Mouse (Mus musculus) ovary, adult 18-20 months (tissue): ENCODE measurements around the gene Vrk3.
"Not testable (repeated sequence)": the region's sequence is repeated elsewhere in the genome, so short reads cannot be mapped to it uniquely, and the experiment has no call there.

Experiments used
- DNase-seq: peaks from one replicate; pipeline ENCODE4 v3.0.0; 2022; ENCODE audit warnings: low spot score, mixed read lengths

The Vrk3 gene

DNA sequence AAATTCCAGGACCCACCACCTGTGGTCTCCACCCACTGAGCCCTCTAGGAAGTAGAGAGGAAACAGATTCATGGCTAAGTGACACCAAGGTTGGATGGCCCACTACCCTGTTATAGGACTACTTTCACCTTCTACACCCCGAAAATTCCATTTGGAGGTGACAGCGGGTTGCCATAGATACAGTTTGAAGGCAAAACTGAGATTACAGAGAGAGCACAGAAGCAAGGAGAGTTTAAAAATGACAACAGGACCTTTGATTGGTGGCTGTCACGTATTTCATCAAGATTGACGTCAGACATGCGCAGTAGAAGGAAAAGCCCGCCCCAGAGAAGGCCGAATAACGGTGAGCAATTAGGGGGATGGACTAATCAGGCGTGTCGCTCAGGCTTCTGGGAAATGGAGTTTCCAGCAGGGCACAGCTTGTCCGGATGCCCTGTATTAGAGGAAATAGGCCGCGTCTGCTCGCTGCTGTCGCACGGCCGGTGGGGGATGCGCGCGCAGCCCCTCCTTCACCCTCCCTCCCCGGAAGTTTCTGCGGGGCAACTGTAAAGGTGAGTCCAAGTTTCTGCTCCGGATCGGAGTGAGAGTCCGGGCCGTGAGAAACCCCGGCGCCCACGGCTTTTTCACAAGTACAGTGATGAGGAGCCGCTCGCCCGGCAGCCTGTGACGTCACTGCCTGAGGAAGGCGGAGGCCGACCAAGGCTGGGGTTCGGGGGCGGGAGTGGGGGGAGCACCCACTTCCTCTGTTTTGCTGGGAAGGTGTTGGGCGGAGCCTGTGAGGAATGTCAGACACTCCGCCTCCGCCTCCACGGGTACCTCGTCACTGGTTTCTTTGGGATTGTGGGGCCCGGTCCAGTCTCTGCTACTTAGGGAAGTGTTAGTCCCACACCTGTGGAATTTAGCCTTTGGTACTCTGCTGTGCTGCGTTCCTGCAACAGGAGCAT, at the start of gene Vrk3:
TSS of gene Vrk3 (plus strand) at position 313 of the 944 bp plus-strand sequence.
- DNase-seq = peak; percentile 96

GRCm38 (mm10) chr7:44701921-44702320, 46.3 kb upstream of the Vrk3 start:
- DNase-seq = no peak

GRCm38 (mm10) chr7:44702985-44703384, 45.2 kb upstream of the Vrk3 start:
- no peak for DNase-seq

DNA sequence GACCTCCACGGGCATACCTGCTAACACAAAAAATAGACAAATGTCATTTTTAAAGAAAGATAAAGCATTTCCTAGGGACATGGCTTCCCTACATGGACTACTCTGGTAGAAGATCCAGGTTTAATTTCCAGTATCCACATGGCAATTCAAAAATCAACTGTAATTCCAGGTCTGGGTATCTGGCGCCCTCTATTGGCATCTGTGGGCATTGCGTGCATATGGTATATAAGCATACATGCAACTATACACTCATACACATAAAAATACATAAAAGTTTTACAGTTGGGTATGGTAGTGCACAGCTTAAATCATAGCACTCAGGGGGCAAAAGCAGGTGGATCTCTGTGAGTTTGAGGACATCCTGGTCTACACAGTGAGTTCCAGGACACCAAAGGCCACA, 43.9 kb upstream of the Vrk3 start:
- DNase-seq = no peak

DNA sequence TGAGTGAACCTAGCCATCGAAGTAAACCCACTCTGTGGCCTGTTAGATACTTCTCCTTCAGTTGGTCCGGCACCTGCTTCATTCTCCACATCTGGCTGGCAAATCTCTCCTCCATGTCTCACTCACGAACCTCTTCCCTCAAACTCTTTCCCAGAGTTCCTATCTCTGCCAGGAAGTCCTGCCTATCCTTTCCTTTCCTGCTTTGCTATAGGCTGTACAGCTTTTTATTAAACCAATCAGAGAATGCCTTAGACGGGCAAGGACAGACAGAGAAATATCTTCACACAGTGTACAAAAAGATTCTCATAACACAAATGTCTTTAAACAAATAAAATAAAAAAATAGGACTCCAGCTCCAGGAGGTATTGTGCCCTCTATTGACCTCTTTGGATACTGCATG, 43.1 kb upstream of the Vrk3 start:
- DNase-seq = no peak

- no peak for DNase-seq
Measured at GRCm38 (mm10) chr7:44706322-44706721, 41.9 kb upstream of the Vrk3 start.

DNA sequence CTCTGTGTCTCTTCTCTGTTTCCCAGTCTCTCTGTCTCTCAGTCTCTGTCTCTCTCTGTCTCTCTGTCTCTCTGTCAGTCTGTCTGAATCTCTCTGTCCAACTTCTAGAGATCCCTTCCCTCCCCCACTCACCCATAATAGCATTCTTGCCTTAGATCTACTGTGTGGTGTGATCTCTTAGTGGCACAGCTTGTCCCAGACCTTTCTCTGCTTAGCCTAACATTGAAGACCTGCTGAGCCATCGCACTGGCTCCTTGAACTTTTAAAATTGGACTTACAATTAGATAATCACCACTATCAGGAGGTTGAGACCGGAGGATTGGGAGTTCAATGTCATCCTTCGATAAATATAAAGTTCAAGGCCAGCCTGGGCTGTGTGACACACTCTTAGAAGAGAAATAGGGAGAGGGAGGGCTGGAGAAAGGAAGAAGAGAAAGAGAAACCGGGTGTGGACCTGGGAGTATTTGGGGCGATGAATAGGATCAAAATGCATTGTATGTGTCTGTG, 41.0 kb upstream of the Vrk3 start:
- no peak for DNase-seq

- not testable (repeated sequence) for DNase-seq
Measured at GRCm38 (mm10) chr7:44708093-44708492, 40.1 kb upstream of the Vrk3 start.

DNA sequence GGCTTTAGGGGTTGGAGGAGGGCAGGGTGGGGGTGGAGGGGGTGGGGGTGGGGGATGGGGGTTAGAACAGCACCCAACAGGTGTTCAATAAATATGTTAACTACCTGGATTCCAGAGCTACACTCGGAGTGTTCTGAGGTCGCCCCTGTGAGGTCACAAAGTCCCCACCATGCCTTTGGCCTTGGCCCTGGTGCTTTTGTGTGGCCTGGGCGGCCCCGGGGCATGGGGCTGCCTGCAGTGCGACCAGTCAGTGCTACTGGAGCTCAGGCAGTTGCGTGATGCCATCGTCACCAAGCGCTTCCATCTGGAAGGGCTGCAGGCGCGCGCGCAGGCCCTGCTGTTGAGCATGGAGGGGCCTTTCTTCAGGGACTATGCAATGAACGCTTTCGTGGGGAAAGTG, 39.6 kb upstream of the Vrk3 start, which contains the start of gene Izumo2:
TSS of gene Izumo2 (plus strand) at position 169 of the 400 bp plus-strand sequence.
- no peak for DNase-seq

- no peak for DNase-seq
Measured at GRCm38 (mm10) chr7:44709881-44710280, 38.3 kb upstream of the Vrk3 start.

DNA sequence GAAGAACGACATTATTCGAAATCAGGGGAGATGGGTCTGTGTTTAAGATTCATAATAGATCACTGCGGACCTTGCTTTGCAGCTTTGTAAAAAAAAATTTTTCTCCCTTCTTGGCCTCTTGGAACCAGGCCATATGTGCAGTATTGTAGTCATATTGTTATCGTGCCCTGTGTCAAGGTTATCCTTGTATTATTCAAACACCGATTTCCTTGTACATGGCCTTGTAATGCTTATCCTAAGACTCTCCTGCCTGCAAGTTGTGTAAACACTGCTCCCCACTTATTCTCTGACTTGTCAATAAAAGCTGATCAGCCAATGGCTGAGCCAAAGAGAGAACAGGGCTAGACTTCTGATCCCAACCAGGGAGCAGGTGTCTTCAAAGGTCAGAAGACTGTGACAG, 26.2 kb upstream of the Vrk3 start:
- no peak for DNase-seq

DNA sequence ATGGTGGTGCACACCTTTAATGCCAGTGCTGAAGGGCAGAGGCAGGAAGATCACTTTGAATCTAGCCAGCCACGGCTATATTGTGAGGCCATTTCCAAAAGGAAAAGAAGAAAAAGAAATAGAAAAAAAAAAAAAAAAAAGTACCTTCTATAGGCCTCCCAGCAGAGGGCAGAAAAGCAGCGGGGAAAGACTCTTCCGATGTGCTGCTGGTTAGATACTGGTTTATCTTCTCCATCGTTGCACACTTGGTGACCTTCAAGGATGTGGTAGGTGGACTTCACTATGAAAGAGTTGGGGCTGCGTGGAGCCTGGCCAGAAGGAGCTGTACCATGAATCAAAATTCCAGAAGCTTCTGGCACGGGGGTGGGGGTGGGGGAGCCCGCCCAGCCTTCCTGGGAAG, 23.9 kb upstream of the Vrk3 start:
- DNase-seq = no peak

DNA sequence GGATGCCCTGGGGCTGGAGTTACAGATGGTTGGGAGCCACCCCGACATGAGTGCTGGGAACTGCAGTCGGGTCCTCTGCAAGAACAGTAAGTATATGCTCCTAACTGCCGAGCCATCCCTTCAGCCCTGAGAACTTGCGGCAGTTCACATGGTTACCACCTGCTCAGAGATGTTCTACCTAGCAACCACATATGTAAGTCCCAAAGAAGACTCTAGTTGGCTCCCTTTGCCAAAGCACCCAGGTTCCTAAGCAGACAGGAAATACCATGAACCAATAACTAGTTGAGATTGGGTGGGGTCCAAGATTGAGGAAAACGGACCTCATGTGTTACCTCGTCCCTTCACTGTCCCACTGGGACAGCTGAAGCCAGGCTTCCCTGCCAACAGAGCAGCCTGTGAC, 21.9 kb upstream of the Vrk3 start:
- no peak for DNase-seq

DNA sequence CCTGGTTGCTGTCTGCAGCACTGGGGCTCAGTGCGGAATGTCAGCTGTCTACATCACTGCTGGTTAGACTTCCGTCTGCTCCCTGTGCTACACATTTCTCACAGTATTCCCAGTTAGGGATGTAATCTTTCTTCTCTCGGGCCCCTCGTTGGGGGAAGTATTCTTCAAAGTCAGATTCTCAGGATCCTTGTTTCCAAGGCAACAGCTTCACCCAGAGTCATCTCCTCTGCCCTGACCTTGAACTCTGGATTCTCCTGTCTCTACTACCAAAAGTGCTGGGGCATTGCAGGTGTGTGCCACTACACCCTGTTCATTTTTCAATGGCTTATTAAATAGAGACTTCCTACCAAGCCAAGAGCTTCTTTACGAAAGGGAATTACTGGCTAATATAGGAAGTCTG, 21.1 kb upstream of the Vrk3 start:
- no peak for DNase-seq

DNA sequence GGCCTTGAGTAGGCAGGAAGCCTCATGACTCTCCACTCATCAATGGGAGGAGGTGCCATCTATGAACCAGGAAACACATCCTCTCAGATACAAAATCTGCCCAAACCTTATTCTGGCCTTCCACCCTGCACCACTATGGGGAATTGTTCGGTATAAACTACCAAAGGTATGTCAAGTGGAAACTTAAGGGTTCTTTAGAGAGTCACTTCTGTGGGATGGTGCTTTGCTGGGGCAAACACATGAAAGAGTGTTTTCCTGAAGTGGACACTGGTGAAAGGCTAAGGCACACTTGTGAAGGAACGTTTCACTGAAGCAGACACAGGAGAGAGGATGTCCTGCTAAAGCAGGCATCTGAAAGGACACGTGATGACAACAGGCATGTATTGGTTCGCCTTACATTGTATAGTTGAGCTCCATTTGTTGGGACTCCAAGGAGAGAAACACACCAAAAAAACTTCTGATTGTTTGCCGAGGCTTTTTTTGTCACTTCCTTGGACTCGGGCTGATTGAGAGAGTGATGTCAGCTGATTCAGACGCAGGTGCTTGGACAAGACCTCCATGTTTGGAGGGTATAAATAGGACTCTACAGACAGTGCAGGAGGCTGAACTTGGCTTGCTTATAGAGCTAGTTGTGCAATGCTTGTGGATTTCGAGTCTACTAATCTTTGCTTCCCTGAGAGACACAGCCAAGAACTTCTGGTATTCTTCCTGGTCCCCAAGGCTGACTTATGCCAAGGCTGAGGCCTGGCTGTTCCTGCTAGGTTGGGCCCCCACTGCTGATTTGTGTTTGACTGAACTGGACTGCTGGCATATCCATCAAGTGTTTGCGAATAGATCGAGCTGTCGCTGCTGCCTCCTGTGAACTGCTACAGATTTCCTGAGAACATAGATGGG, 19.9 kb upstream of the Vrk3 start:
- no peak for DNase-seq

DNA sequence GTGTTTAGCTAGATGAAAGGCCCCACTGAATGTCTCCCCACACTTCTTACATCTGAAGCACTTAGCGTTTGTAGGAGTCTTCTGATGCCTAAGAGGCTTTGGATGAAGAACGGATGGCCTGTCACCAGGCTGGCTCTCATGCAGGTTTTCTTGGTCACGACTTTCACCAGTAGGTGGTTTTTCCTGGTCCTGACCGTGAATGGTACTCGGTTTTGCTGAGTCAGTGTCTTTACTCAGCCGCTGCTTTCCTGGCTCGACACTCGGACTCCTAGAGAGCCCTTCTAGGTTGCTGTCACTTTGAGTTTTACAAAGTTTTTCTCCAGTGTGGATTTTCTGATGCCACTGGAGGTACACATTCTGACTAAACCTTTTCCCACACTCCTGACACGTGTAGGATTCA, 14.5 kb upstream of the Vrk3 start:
- DNase-seq = no peak

DNA sequence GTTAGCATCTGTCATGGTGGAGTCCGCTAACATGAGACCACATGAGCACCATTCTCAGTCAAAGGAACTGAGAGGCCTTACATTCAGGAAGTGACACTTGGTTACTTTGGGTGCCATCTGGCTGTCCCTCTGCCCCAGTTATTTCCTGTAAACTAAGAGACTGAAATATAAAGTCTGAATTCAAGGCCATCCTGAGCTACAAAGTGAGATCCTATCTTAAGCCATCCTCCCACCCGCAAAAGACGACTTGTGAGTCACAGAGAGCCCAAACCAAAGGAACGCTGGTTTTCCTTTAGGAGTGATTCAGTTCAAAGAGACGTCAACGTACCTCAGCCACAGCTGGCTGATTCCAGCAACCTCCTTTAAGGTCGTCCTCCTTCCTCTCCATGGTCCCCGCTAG, 6.9 kb upstream of the Vrk3 start:
- DNase-seq = no peak

- no peak for DNase-seq
Measured at GRCm38 (mm10) chr7:44744270-44744669, 3.9 kb upstream of the Vrk3 start.

- peak; percentile 55 for DNase-seq
Measured at GRCm38 (mm10) chr7:44745076-44745475, 3.1 kb upstream of the Vrk3 start.

DNA sequence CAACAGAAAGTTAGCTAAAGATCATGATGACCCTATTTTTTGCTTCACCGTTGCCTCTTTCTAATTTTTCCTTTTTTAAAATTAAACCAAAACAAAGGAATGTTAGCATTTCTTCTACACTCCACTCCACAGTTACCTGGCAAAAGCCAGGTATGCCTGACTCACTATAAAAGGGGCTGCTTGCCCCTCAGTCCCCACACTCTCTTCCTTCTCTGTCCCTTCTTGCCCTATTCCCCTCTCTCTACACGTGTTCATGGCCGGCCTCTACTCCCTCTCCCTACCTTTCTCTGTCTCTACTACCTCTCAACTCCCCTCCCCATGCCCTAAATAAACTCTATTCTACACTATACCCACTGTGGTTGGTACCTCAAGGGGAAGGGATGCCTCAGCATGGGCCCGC, 1.1 kb upstream of the Vrk3 start:
- DNase-seq = no peak

DNA sequence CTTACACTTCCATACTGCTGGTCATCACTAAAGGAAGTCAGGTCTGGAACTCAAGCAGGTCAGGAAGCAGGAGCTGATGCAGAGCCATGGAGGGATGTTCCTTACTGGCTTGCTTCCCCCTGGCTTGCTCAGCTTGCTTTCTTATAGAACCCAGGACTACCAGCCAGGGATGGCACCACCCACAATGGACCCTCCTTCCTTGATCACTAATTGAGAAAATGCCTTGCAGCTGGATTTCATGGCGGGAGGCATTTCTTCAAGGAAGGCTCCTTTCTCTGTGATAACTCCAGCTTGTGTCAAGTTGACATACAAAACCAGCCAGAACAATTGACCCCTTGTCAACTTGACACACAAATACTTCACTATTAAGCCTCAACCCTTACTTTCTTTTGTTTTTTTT, 2.7 kb downstream of the Vrk3 start, which contains the start of gene Zfp473:
TSS of gene Zfp473 (minus strand) at position 101 of the 400 bp plus-strand sequence.
- DNase-seq = not testable (repeated sequence)

- DNase-seq = no peak
Measured at GRCm38 (mm10) chr7:44757164-44757563, 9.0 kb downstream of the Vrk3 start.
